In genomic region chr10:29864566-29864965, GRCm38 (mm10) we compare ENCODE assay signal across 17 mouse cellular contexts.
"Had no signal": no experiment of that assay in that cellular context is flagged by ENCODE, and none has a peak within 500 bp of the region (broad histone marks: within the 10 kb centered on the region; RNA-seq: fewer than 3 reads in every experiment).

No protein-coding gene starts in this region.

- DNase-seq: left cerebral cortex, postnatal 4 days; liver; liver, embryonic 13.5 days; liver, postnatal 0 days; lung, adult 18-20 months; lung, adult 2 months; lung, embryonic 14.5 days; lung, postnatal 10 days; lung, postnatal 14 days; lung, postnatal 36 days; lung, postnatal 4 days; midbrain, embryonic 14.5 days had no signal

- ATAC-seq: liver, embryonic 12.5 days; liver, postnatal 0 days; lung, postnatal 0 days; midbrain, embryonic 13.5 days; midbrain, embryonic 15.5 days; midbrain, embryonic 16.5 days had no signal
